Mouse (Mus musculus) ES-E14 (cell line): Measurements from ENCODE around the gene Pcdh9.

Experiments
- CHD2 ChIP-seq: IDR thresholded peaks from 2 replicates; pipeline ENCODE4 v1.6.1; 2014; ENCODE audit warnings: mild to moderate bottlenecking, low read depth, low read length, inconsistent platforms
- HCFC1 ChIP-seq: IDR thresholded peaks from 2 replicates; pipeline ENCODE4 v1.6.1; 2012; ENCODE audit warnings: low read length, inconsistent platforms, borderline replicate concordance; ENCODE audit not compliant: insufficient read depth
- MAFK ChIP-seq: IDR thresholded peaks from 2 replicates; pipeline ENCODE4 v1.6.1; 2014; ENCODE audit warnings: mild to moderate bottlenecking, low read depth, low read length, inconsistent platforms; ENCODE audit not compliant: insufficient read depth
- ZC3H11A ChIP-seq: IDR thresholded peaks from 2 replicates; pipeline ENCODE4 v1.6.1; 2012; ENCODE audit warnings: low read depth, mild to moderate bottlenecking, inconsistent platforms, low read length, borderline replicate concordance
- ZNF384 ChIP-seq: IDR thresholded peaks from 2 replicates; pipeline ENCODE4 v1.6.1; 2012; ENCODE audit warnings: low read depth, low read length, inconsistent platforms

DNA sequence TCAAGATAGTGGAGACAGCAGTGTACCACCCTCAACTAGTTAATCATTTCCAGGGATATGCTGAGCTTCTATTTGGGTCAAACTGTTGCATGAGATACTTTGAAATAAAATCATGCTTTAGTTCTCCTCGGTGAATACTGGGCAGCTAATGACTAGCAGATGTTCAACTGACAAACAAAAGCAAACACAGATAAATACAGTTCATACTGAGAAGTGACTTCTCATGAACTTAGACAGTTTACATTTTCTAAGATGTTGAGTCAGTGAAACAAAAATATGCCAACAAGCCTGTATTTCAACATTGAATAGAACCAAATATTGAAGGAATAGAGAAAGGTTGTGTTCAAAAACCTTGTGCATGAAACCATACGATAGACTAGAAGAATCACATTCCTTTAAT is 795.4 kb downstream of the Pcdh9 start:
- TF ChIP-seq ZC3H11A, result no peak
- no peak for TF ChIP-seq CHD2
- TF ChIP-seq HCFC1, result no peak
- TF ChIP-seq ZNF384, result no peak
- TF ChIP-seq MAFK, result no peak
